Mouse (Mus musculus): ENCODE data around the gene Crot.
"Not testable (repeated sequence)": the region's sequence is repeated elsewhere in the genome, so short reads cannot be mapped to it uniquely, and the experiment has no call there.

Gene Crot

GRCm38 (mm10) chr5:8996686-8997512 is at the start of gene Crot:
Gene Crot (minus strand): TSS chr5:8997324.
- peak; percentile 95 for DNase-seq

- no peak for DNase-seq
These were observed 48.8 kb upstream of the Crot start for GRCm38 (mm10) chr5:9045904-9046303.

- no peak for DNase-seq
These were observed 47.7 kb upstream of the Crot start for GRCm38 (mm10) chr5:9044821-9045220.

- DNase-seq = no peak
These were observed 46.6 kb upstream of the Crot start for GRCm38 (mm10) chr5:9043582-9044267.

GRCm38 (mm10) chr5:9042721-9043416 is 45.7 kb upstream of the Crot start:
- no peak for DNase-seq

GRCm38 (mm10) chr5:9040665-9041215 is 43.6 kb upstream of the Crot start:
- no peak for DNase-seq

- DNase-seq = no peak
These were observed 42.9 kb upstream of the Crot start for GRCm38 (mm10) chr5:9039978-9040377.

GRCm38 (mm10) chr5:9037292-9037691 is 40.2 kb upstream of the Crot start:
- no peak for DNase-seq

GRCm38 (mm10) chr5:9035457-9035856 is 38.3 kb upstream of the Crot start:
- DNase-seq = no peak

- DNase-seq = no peak
These were observed 37.4 kb upstream of the Crot start for GRCm38 (mm10) chr5:9034535-9034934.

GRCm38 (mm10) chr5:9033843-9034242 is 36.7 kb upstream of the Crot start:
- no peak for DNase-seq

GRCm38 (mm10) chr5:9032641-9033040 is 35.5 kb upstream of the Crot start:
- DNase-seq = no peak

- no peak for DNase-seq
These were observed 35.0 kb upstream of the Crot start for GRCm38 (mm10) chr5:9032101-9032590.

- DNase-seq = peak; percentile 6
These were observed 31.2 kb upstream of the Crot start for GRCm38 (mm10) chr5:9028266-9028841.

- DNase-seq = no peak
These were observed 18.2 kb upstream of the Crot start for GRCm38 (mm10) chr5:9015352-9015751.

GRCm38 (mm10) chr5:9014774-9015173 is 17.6 kb upstream of the Crot start:
- no peak for DNase-seq

GRCm38 (mm10) chr5:9011374-9011773 is 14.2 kb upstream of the Crot start:
- no peak for DNase-seq

GRCm38 (mm10) chr5:9010166-9010565 is 13.0 kb upstream of the Crot start:
- no peak for DNase-seq

GRCm38 (mm10) chr5:9006585-9006984 is 9.5 kb upstream of the Crot start:
- DNase-seq = not testable (repeated sequence)

GRCm38 (mm10) chr5:9000006-9000405 is 2.9 kb upstream of the Crot start:
- not testable (repeated sequence) for DNase-seq

- no peak for DNase-seq
These were observed 2.0 kb upstream of the Crot start for GRCm38 (mm10) chr5:8999108-8999507.

GRCm38 (mm10) chr5:8997513-8997895 is 380 bp upstream of the Crot start:
- DNase-seq = peak; percentile 51
